In the genomic region with DNA sequence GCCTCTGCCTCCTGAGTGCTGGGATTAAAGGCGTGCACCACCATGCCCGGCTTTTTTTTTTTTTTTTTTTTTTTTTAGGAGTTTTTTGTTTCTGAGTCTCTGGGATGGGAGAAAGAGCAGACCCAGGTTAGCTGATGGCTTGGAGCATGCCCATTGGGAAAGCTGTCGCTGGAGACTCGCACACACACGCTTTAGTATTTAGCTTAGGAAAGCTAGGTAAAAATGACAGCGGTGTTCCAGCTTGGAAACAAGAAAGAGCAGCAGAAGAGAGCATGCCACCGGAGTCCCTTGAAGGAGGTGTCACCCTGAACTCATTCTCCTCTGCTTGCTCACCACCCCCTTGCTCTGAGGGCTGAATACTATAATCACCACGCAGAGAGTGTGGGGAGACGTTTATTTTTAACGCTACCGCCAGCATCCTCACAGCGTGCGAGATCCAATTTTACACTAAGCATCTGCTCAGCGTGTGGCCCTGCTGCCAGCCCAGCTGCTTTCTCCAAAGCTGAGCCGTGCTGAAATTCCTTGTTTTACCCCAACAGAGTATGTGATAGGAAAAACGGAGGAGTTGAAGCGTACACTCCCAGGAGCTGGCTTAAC, we compare ENCODE assay signal across 8 mouse cellular contexts.
DNase-seq lines count a peak whose midpoint lies in the region; ATAC-seq lines count a peak whose summit lies in the region.

No protein-coding gene starts in this region.

- peak overlapping the region; percentile 27; the same call in 1 of the 2 replicates for H3K4me2 ChIP-seq in lung, embryonic 16.5 days (ENCODE audit: low read depth, low read length)
- H3K4me2 ChIP-seq in heart, embryonic 16.5 days (ENCODE audit: low read depth, low read length): peak overlapping the region; percentile 57
- peak overlapping the region; percentile 37 for H3K4me2 ChIP-seq in midbrain, embryonic 15.5 days

- H3K4me3 ChIP-seq in lung, embryonic 16.5 days (ENCODE audit: low read length): no peak overlapping the region
- H3K4me3 ChIP-seq in heart, embryonic 16.5 days (ENCODE audit: low read length): peak overlapping the region; percentile 16
- 0 out of 2 replicates have a peak overlapping the region, but pooled peaks have one; percentile 7 for H3K4me3 ChIP-seq in midbrain, embryonic 15.5 days

- WGBS in lung, embryonic 16.5 days: 30% methylated on average over 15 of the region's 17 CpGs
- WGBS in heart, embryonic 16.5 days: 15% methylated on average over 15 of the region's 17 CpGs
- WGBS in midbrain, embryonic 15.5 days: 9% methylated on average over 15 of the region's 17 CpGs

- no peaks in the 10 kb centered on the region for H3K9me3 ChIP-seq in lung, embryonic 16.5 days (ENCODE audit: control insufficient read depth, low read length)
- H3K9me3 ChIP-seq in heart, embryonic 16.5 days (replicated peaks; ENCODE audit: control insufficient read depth, low read length): no peaks in the 10 kb centered on the region
- no peaks in the 10 kb centered on the region for H3K9me3 ChIP-seq in midbrain, embryonic 15.5 days

- H3K27me3 ChIP-seq in lung, embryonic 16.5 days (ENCODE audit: control insufficient read depth, insufficient read depth, low read depth, low read length): no peaks in the 10 kb centered on the region
- H3K27me3 ChIP-seq in heart, embryonic 16.5 days (ENCODE audit: control insufficient read depth, insufficient read depth, low read length): no peaks in the 10 kb centered on the region
- no peaks in the 10 kb centered on the region for H3K27me3 ChIP-seq in midbrain, embryonic 15.5 days (replicated peaks)

- H3K36me3 ChIP-seq in lung, embryonic 16.5 days (ENCODE audit: control insufficient read depth, insufficient read depth, low read length): no peaks in the 10 kb centered on the region
- H3K36me3 ChIP-seq in heart, embryonic 16.5 days (ENCODE audit: control insufficient read depth, insufficient read depth): no peaks in the 10 kb centered on the region
- no peaks in the 10 kb centered on the region for H3K36me3 ChIP-seq in midbrain, embryonic 15.5 days (replicated peaks)

- H3K27ac ChIP-seq in lung, embryonic 16.5 days (ENCODE audit: low read length): no peak overlapping the region; the same call in 1 of the 2 replicates
- H3K27ac ChIP-seq in heart, embryonic 16.5 days (ENCODE audit: low read length): peak overlapping the region; percentile 62
- H3K27ac ChIP-seq in midbrain, embryonic 15.5 days: peak overlapping the region; percentile 65

- peaks cover 6% of the 10 kb centered on the region for H3K4me1 ChIP-seq in lung, embryonic 16.5 days (replicated peaks; ENCODE audit: control insufficient read depth, insufficient read depth, low read length)
- H3K4me1 ChIP-seq in heart, embryonic 16.5 days (ENCODE audit: control insufficient read depth, insufficient read depth, low read length): peaks cover 11% of the 10 kb centered on the region
- peaks cover 12% of the 10 kb centered on the region; the same call in 1 of the 2 replicates for H3K4me1 ChIP-seq in midbrain, embryonic 15.5 days

- peak overlapping the region; percentile 49 for H3K9ac ChIP-seq in lung, embryonic 16.5 days (ENCODE audit: low read length)
- peak overlapping the region; percentile 33 for H3K9ac ChIP-seq in heart, embryonic 16.5 days (ENCODE audit: low read length)
- peak overlapping the region; percentile 14; the same call in 1 of the 2 replicates for H3K9ac ChIP-seq in midbrain, embryonic 15.5 days

- no peak for DNase-seq in lung, postnatal 36 days
- DNase-seq in embryo, embryonic 10.5 days (ENCODE audit: low spot score): peak; percentile 48
- DNase-seq in left cerebral cortex, adult 8-10 months (ENCODE audit: low spot score in 2 of 2): peak; percentile 73 to 89
- DNase-seq in gastrocnemius, adult 18-20 months (ENCODE audit: low spot score): no peak
- DNase-seq in natural killer cell, adult 2 months (ENCODE audit: low spot score in 2 of 2): no peak

- ATAC-seq in lung, embryonic 16.5 days (ENCODE audit: low read depth): peak; percentile 60
- ATAC-seq in heart, embryonic 16.5 days (replicated peaks; ENCODE audit: extremely low read depth, insufficient read depth, low FRiP score): peak; percentile 41
- ATAC-seq in midbrain, embryonic 15.5 days (replicated peaks): peak; percentile 85

Comparison
In these comparisons a context has a peak if more than half of its experiments do, and no peak if none do; other contexts are left out.
1. DNase-seq: peak in embryo, embryonic 10.5 days (single experiment) and left cerebral cortex, adult 8-10 months (2 of 2); none in lung, postnatal 36 days (single experiment), gastrocnemius, adult 18-20 months (single experiment) and natural killer cell, adult 2 months (0 of 2).
2. Peak in every context shown above with its lines, with median percentiles within 50 percentile points of each other: ATAC-seq, H3K4me2 ChIP-seq and H3K9ac ChIP-seq.